Mouse (Mus musculus) CH12.LX (cell line): Measurements from ENCODE around the gene Pitpnm2. TPM values are rescaled to one million over a fixed set of nuclear protein-coding genes. Genes with fewer than 3 reads are reported as not detected.

Experiments
- DNase-seq: peaks from one replicate; pipeline ENCODE4 v3.0.0-alpha.2; 2013; ENCODE audit errors: extremely low read depth
- H3K27ac ChIP-seq: 2 replicates; pipeline ENCODE4 v1.5.1; 2012; ENCODE audit warnings: low read depth, mild to moderate bottlenecking, control low read depth, moderate library complexity; ENCODE audit not compliant: insufficient read depth
- H3K27me3 ChIP-seq: replicated peaks from 2 replicates; pipeline ENCODE3; 2012; ENCODE audit warnings: inconsistent platforms
- H3K36me3 ChIP-seq, 2 experiments: replicated peaks in 1 of 2; 2 replicates each; pipeline versions ENCODE3 to v1.6.1; 2012; ENCODE audit warnings: inconsistent platforms in 1 of 2, low read length in 1 of 2, mild to moderate bottlenecking in 1 of 2, mixed read lengths in 1 of 2, moderate library complexity in 1 of 2; ENCODE audit not compliant: control insufficient read depth in 1 of 2, insufficient read depth in 1 of 2
- H3K4me1 ChIP-seq, 2 experiments: 2 replicates each; pipeline ENCODE4 v1.6.1; 2012; ENCODE audit warnings: inconsistent platforms in 1 of 2, moderate library complexity in 1 of 2; ENCODE audit not compliant: insufficient read depth in 2 of 2, control insufficient read depth in 1 of 2
- H3K4me2 ChIP-seq: 2 replicates; pipeline ENCODE4 v1.6.1; 2012; ENCODE audit warnings: low read depth, mild to moderate bottlenecking, control low read depth; ENCODE audit not compliant: poor library complexity, insufficient read depth, severe bottlenecking
- H3K4me3 ChIP-seq, 3 experiments: fragments of 150-350 bp in 1 of 3; sonication (generic) in 1 of 3; replicated peaks in 1 of 3; 2 replicates each; pipeline versions ENCODE3 to v1.5.1; 2011 to 2012; ENCODE audit warnings: low read depth in 2 of 3, low read length in 2 of 3, mild to moderate bottlenecking in 2 of 3, moderate library complexity in 2 of 3, control low read depth in 1 of 3, improper control_type of control experiment in 1 of 3, inconsistent platforms in 1 of 3, mixed read lengths in 1 of 3; ENCODE audit not compliant: poor library complexity in 1 of 3
- H3K79me2 ChIP-seq: replicated peaks from 2 replicates; pipeline ENCODE4 v1.6.1; 2012; ENCODE audit warnings: mild to moderate bottlenecking, moderate library complexity; ENCODE audit not compliant: control insufficient read depth, poor library complexity, insufficient read depth, severe bottlenecking; ENCODE audit errors: extremely low read depth
- H3K9ac ChIP-seq: 2 replicates; pipeline ENCODE4 v1.6.1; 2012; ENCODE audit warnings: low read depth, mild to moderate bottlenecking, control low read depth, moderate library complexity; ENCODE audit not compliant: insufficient read depth
- H3K9me3 ChIP-seq: replicated peaks from 2 replicates; pipeline ENCODE3; 2012; ENCODE audit warnings: low read length, inconsistent platforms, mixed read lengths
- BHLHE40 ChIP-seq: IDR thresholded peaks from 2 replicates; pipeline ENCODE4 v1.6.1; 2011; ENCODE audit warnings: mild to moderate bottlenecking, low read depth, low read length, improper control_type of control experiment
- CHD2 ChIP-seq: IDR thresholded peaks from 2 replicates; pipeline ENCODE4 v1.6.1; 2011; ENCODE audit warnings: low read length, improper control_type of control experiment
- CTCF ChIP-seq, 2 experiments: IDR thresholded peaks in 1 of 2; conservative IDR thresholded peaks in 1 of 2; 2 replicates each; pipeline ENCODE4 v1.5.1; 2011 to 2012; ENCODE audit warnings: low read depth in 2 of 2, low read length in 2 of 2, improper control_type of control experiment in 1 of 2, inconsistent platforms in 1 of 2, mild to moderate bottlenecking in 1 of 2, moderate library complexity in 1 of 2
- EP300 ChIP-seq: IDR thresholded peaks from 2 replicates; pipeline ENCODE4 v1.6.1; 2011; ENCODE audit warnings: low read length, improper control_type of control experiment
- ETS1 ChIP-seq: conservative IDR thresholded peaks from 2 replicates; pipeline ENCODE4 v1.6.1; 2012; ENCODE audit warnings: low read depth, mild to moderate bottlenecking, inconsistent platforms, low read length, improper control_type of control experiment, moderate library complexity
- GABPA ChIP-seq: IDR thresholded peaks from 2 replicates; pipeline ENCODE4 v1.6.1; 2012; ENCODE audit warnings: low read depth, low read length, improper control_type of control experiment, inconsistent platforms; ENCODE audit not compliant: insufficient replicate concordance
- HCFC1 ChIP-seq: IDR thresholded peaks from 2 replicates; pipeline ENCODE4 v1.6.1; 2012; ENCODE audit warnings: low read depth, mild to moderate bottlenecking, inconsistent platforms, low read length, improper control_type of control experiment
- IRF4 ChIP-seq: IDR thresholded peaks from 2 replicates; pipeline ENCODE4 v1.6.1; 2014; ENCODE audit warnings: low read depth, mild to moderate bottlenecking, inconsistent platforms, low read length, improper control_type of control experiment
- JUND ChIP-seq: conservative IDR thresholded peaks from 2 replicates; pipeline ENCODE4 v1.6.1; 2011; ENCODE audit warnings: low read depth, low read length, improper control_type of control experiment
- MAX ChIP-seq: IDR thresholded peaks from 2 replicates; pipeline ENCODE4 v1.6.1; 2011; ENCODE audit warnings: low read length, improper control_type of control experiment
- MXI1 ChIP-seq: IDR thresholded peaks from 2 replicates; pipeline ENCODE4 v1.6.1; 2011; ENCODE audit warnings: mild to moderate bottlenecking, low read depth, low read length, improper control_type of control experiment
- MYC ChIP-seq: IDR thresholded peaks from 2 replicates; pipeline ENCODE4 v1.6.1; 2011; ENCODE audit warnings: low read depth, mild to moderate bottlenecking, improper control_type of control experiment, low read length
- NRF1 ChIP-seq: IDR thresholded peaks from 2 replicates; pipeline ENCODE4 v1.6.1; 2014; ENCODE audit warnings: low read depth, mild to moderate bottlenecking, inconsistent platforms, low read length, improper control_type of control experiment, moderate library complexity
- PAX5 ChIP-seq: IDR thresholded peaks from 2 replicates; pipeline ENCODE4 v1.6.1; 2012; ENCODE audit warnings: low read length, inconsistent platforms, mixed read lengths
- POLR2A ChIP-seq: IDR thresholded peaks from 2 replicates; pipeline ENCODE4 v1.6.1; 2011; ENCODE audit warnings: low read depth, mild to moderate bottlenecking, improper control_type of control experiment, low read length
- POLR2AphosphoS2 ChIP-seq: IDR thresholded peaks from 2 replicates; pipeline ENCODE4 v1.6.1; 2011; ENCODE audit warnings: low read depth, low read length, improper control_type of control experiment
- RAD21 ChIP-seq: IDR thresholded peaks from 2 replicates; pipeline ENCODE4 v1.6.1; 2011; ENCODE audit warnings: low read depth, mild to moderate bottlenecking, low read length, improper control_type of control experiment, moderate library complexity
- RCOR1 ChIP-seq: conservative IDR thresholded peaks from 2 replicates; pipeline ENCODE4 v1.6.1; 2012; ENCODE audit warnings: low read depth, mild to moderate bottlenecking, inconsistent platforms, low read length, improper control_type of control experiment
- SIN3A ChIP-seq: IDR thresholded peaks from 2 replicates; pipeline ENCODE4 v1.6.1; 2012; ENCODE audit warnings: low read length, improper control_type of control experiment, inconsistent platforms
- SMC3 ChIP-seq: IDR thresholded peaks from 2 replicates; pipeline ENCODE4 v1.6.1; 2011; ENCODE audit warnings: low read depth, low read length, improper control_type of control experiment
- TBP ChIP-seq: conservative IDR thresholded peaks from 2 replicates; pipeline ENCODE4 v1.6.1; 2011; ENCODE audit warnings: low read depth, low read length, improper control_type of control experiment
- USF1 ChIP-seq: IDR thresholded peaks from 2 replicates; pipeline ENCODE4 v1.6.1; 2014; ENCODE audit warnings: low read depth, mild to moderate bottlenecking, inconsistent platforms, low read length, improper control_type of control experiment
- ZC3H11A ChIP-seq: IDR thresholded peaks from 2 replicates; pipeline ENCODE4 v1.6.1; 2012; ENCODE audit warnings: low read depth, mild to moderate bottlenecking, inconsistent platforms, low read length, improper control_type of control experiment
- ZKSCAN1 ChIP-seq: IDR thresholded peaks from 2 replicates; pipeline ENCODE4 v1.6.1; 2012; ENCODE audit warnings: low read depth, inconsistent platforms, low read length, improper control_type of control experiment, borderline replicate concordance
- ZMIZ1 ChIP-seq: IDR thresholded peaks from 2 replicates; pipeline ENCODE4 v1.6.1; 2012; ENCODE audit warnings: low read depth, mild to moderate bottlenecking, inconsistent platforms, low read length, improper control_type of control experiment
- ZNF384 ChIP-seq: IDR thresholded peaks from 2 replicates; pipeline ENCODE4 v1.6.1; 2012; ENCODE audit warnings: low read depth, low read length, improper control_type of control experiment, inconsistent platforms
- dilution Hi-C: fragments of 300-500 bp; cut with MboI; formaldehyde crosslinking; loops from 2 replicates; pipeline ENCODE4 v1.14.3; 2020; ENCODE audit warnings: low sequenced_read_pairs; ENCODE audit not compliant: extremely low pct_unique_long_range_greater_than_20kb, extremely low pct_ligation_motif_present
- in situ Hi-C: fragments of 300-500 bp; cut with MboI; formaldehyde crosslinking; loops from 3 replicates; pipeline ENCODE4 v1.14.3; 2019; ENCODE audit warnings: low sequenced_read_pairs, low pct_ligation_motif_present, low pct_unique_long_range_greater_than_20kb, mixed read lengths
- polyA plus RNA-seq: library from polyadenylated mRNA; unstranded; fragments of >175 nt; gene quantifications from 2 replicates; pipeline ENCODE4 v1.2.1, GENCODE M21; 2012; ENCODE audit warnings: low read depth; ENCODE audit not compliant: insufficient read length
- total RNA-seq, 2 experiments: library from RNA; depleted of rRNA; stranded (reverse); fragments of 300-350 nt in 1 of 2; fragments of >200 nt in 1 of 2; gene quantifications; 2 replicates each; pipeline ENCODE4 v1.2.3; 2012 to 2014

The Pitpnm2 gene
- total and polyA plus RNA-seq, 3 experiments, result 1.0 to 11.9 (median 5.3) TPM

DNA sequence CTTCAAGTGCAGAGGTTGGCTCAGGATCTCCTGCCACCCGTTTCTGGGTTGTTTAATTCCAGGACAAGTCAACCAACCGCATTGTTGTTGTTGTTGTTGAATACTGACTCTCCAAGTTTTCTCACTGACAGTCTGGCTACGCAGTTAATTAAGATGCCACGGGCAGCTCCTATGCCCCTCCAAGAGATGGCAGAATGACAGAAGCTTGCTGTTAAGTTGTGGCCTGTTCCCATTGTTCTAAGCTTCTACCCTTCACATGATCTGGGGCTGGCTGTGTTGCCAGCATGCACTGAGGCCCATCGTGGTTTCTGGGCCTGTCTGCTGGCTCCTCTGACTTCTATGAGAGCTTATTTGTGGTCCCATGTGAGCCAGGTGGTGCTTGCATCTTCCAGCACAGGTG is 115.3 kb downstream of the Pitpnm2 start:
- peaks cover 8 to 85% of the 10 kb centered on the region in 2 experiments for H3K36me3 ChIP-seq
- H3K9ac ChIP-seq, result no peak overlapping the region
- H3K9me3 ChIP-seq, result no peaks in the 10 kb centered on the region
- in situ Hi-C loops, result no loop called here
- no peaks in the 10 kb centered on the region for H3K79me2 ChIP-seq
- no peak for DNase-seq
- dilution Hi-C loops, result no loop called here
- H3K27ac ChIP-seq, result no peak overlapping the region
- TF ChIP-seq CTCF (conservative IDR thresholded peaks at IDR 0.05 in 1 of 2, IDR thresholded peaks at IDR 0.05 in 1 of 2; ENCODE audit: low read depth in 2 of 2, low read length in 2 of 2), result no peak
- TF ChIP-seq RCOR1, result no peak
- TF ChIP-seq ETS1, result no peak
- TF ChIP-seq POLR2A, result no peak
- no peak for TF ChIP-seq MAX
- TF ChIP-seq USF1, result no peak
- TF ChIP-seq JUND, result no peak
- no peak for TF ChIP-seq HCFC1
- no peak for TF ChIP-seq IRF4
- no peak for TF ChIP-seq ZKSCAN1
- no peak overlapping the region for H3K4me3 ChIP-seq
- no peaks in the 10 kb centered on the region for H3K27me3 ChIP-seq
- H3K4me1 ChIP-seq, result no peaks in the 10 kb centered on the region
- no peak overlapping the region for H3K4me2 ChIP-seq

DNA sequence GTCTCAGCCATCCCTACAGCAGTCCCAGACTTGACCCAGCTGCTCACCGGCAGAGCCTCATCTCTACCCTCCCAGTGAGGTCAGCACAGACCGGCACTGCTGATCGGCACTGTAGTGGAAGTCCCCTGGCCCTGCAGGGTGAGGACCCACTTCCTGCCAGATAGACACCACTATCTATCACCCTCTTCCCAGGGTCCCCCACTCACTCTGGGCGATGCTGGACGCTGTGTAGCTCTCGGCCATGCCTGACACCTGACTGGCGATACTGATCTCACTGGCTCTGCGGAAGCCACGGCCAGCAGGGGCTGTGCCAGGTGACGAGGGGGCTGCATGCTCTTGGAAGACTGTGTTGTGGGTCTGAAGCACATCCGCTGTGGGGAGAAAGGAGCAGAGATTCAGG is 124.5 kb downstream of the Pitpnm2 start:
- no peak for DNase-seq
- Histone ChIP-seq H3K9ac (no peak overlapping the region), H3K79me2 (no peaks in the 10 kb centered on the region), H3K4me1 (peaks cover 0 to 9% of the 10 kb centered on the region in 2 experiments; a peak in 2 of 4 replicates), H3K27me3 (no peaks in the 10 kb centered on the region), H3K4me2 (no peak overlapping the region), H3K9me3 (no peaks in the 10 kb centered on the region), H3K36me3 (peaks cover 51 to 98% of the 10 kb centered on the region in 2 experiments)
- in situ Hi-C loops, result no loop called here
- TF ChIP-seq ZNF384, result no peak
- no peak for TF ChIP-seq CTCF (conservative IDR thresholded peaks at IDR 0.05 in 1 of 2, IDR thresholded peaks at IDR 0.05 in 1 of 2; ENCODE audit: low read depth in 2 of 2, low read length in 2 of 2)
- no peak for TF ChIP-seq EP300
- no peak for TF ChIP-seq HCFC1
- no peak for TF ChIP-seq POLR2A
- TF ChIP-seq RCOR1, result no peak
- TF ChIP-seq PAX5, result no peak
- no peak for TF ChIP-seq MAX
- no peak for TF ChIP-seq MYC
- TF ChIP-seq JUND, result no peak
- no peak for TF ChIP-seq SMC3
- TF ChIP-seq, all 38 proteins: peak for 0
- no peak overlapping the region for H3K27ac ChIP-seq
- dilution Hi-C loops, result no loop called here
- H3K4me3 ChIP-seq, result no peak overlapping the region

DNA sequence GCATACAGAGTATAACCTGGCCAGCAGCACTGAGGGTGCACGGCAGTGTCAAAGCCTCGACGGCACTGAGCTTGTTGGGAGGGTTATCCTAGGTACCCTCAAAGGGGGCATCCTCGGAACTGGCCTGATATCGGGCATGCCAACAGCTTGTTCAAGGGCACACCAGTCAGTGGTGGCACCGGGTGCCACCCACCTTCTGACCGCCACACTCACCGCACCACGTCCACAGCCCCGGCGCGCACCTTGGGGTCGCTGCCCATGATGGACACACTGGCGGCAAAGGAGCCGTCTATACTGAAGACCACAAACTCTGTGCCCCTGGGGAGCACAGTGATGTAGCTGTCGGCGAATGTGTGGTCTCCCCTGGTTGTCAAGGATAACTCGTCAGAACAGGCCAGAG is 127.2 kb downstream of the Pitpnm2 start:
- no peak for TF ChIP-seq ZKSCAN1
- no peak for TF ChIP-seq SIN3A
- TF ChIP-seq TBP, result no peak
- no peak for TF ChIP-seq POLR2A
- no peak for TF ChIP-seq PAX5
- TF ChIP-seq POLR2AphosphoS2, result no peak
- no peak for TF ChIP-seq SMC3
- TF ChIP-seq BHLHE40, result no peak
- no peak for TF ChIP-seq ZNF384
- TF ChIP-seq RAD21, result no peak
- no peak for TF ChIP-seq MXI1
- no peak for TF ChIP-seq CHD2
- TF ChIP-seq EP300, result no peak
- no peak for TF ChIP-seq ETS1
- TF ChIP-seq ZMIZ1, result no peak
- TF ChIP-seq NRF1, result no peak
- TF ChIP-seq GABPA, result no peak
- TF ChIP-seq ZC3H11A, result no peak
- Histone ChIP-seq H3K9ac (no peak overlapping the region), H3K36me3 (peaks cover 64 to 98% of the 10 kb centered on the region in 2 experiments), H3K27ac (no peak overlapping the region), H3K4me2 (no peak overlapping the region), H3K4me3 (no peak overlapping the region), H3K4me1 (peaks cover 5 to 36% of the 10 kb centered on the region in 2 experiments), H3K9me3 (no peaks in the 10 kb centered on the region), H3K79me2 (no peaks in the 10 kb centered on the region), H3K27me3 (no peaks in the 10 kb centered on the region)
- DNase-seq, result no peak
- dilution Hi-C loops, result no loop called here
- in situ Hi-C loops, result no loop called here
